Mouse (Mus musculus) lung, postnatal 0 days (tissue): Measurements from ENCODE around the gene Mei4. TPM values are rescaled to one million over a fixed set of nuclear protein-coding genes. Genes with fewer than 3 reads are reported as not detected.

ENCODE experiments used
- ATAC-seq: fragments of 200-750 bp; cut with Nextera tagmentation; 2 replicates; pipeline ENCODE4 v1.8.0; 2017; ENCODE audit warnings: moderate library complexity
- DNase-seq: peaks from one replicate; pipeline ENCODE4 v3.0.0-alpha.2; 2016; ENCODE audit warnings: low spot score
- H3K27ac ChIP-seq: fragments of 300-500 bp; sonication (generic); 2 replicates; pipeline ENCODE4 v1.5.1; 2014; ENCODE audit warnings: antibody characterized with exemption, mild to moderate bottlenecking, low read length, mixed read lengths
- H3K27me3 ChIP-seq: fragments of 300-500 bp; sonication (generic); replicated peaks from 2 replicates; pipeline ENCODE4 v1.6.1; 2014; ENCODE audit warnings: low read length, mixed read lengths; ENCODE audit not compliant: insufficient read depth
- H3K36me3 ChIP-seq: fragments of 300-500 bp; sonication (generic); 2 replicates; pipeline ENCODE4 v1.6.1; 2014; ENCODE audit warnings: low read length, mixed read lengths; ENCODE audit not compliant: insufficient read depth
- H3K4me1 ChIP-seq: fragments of 300-500 bp; sonication (generic); 2 replicates; pipeline ENCODE4 v1.6.1; 2014; ENCODE audit warnings: antibody characterized with exemption, low read depth, low read length, mixed read lengths; ENCODE audit not compliant: insufficient read depth
- H3K4me2 ChIP-seq: fragments of 300-500 bp; sonication (generic); replicated peaks from 2 replicates; pipeline ENCODE4 v1.6.1; 2014; ENCODE audit warnings: low read depth, mild to moderate bottlenecking, low read length, moderate library complexity, mixed read lengths
- H3K4me3 ChIP-seq: fragments of 300-500 bp; sonication (generic); 2 replicates; pipeline ENCODE4 v1.5.1; 2014; ENCODE audit warnings: low read depth, low read length
- H3K9ac ChIP-seq: fragments of 300-500 bp; sonication (generic); replicated peaks from 2 replicates; pipeline ENCODE4 v1.6.1; 2014; ENCODE audit warnings: low read depth, mild to moderate bottlenecking
- H3K9me3 ChIP-seq: fragments of 300-500 bp; sonication (generic); 2 replicates; pipeline ENCODE4 v1.6.1; 2016; ENCODE audit warnings: low read length, mixed read lengths
- CTCF ChIP-seq: IDR thresholded peaks from 2 replicates; pipeline ENCODE4 v1.5.1; 2016; ENCODE audit warnings: antibody characterized with exemption, mild to moderate bottlenecking
- EP300 ChIP-seq: IDR thresholded peaks from 2 replicates; pipeline ENCODE4 v1.6.1; 2016; ENCODE audit warnings: antibody characterized with exemption, mild to moderate bottlenecking, control low read depth
- WGBS: fragments of 180-500 bp; shearing (Covaris S2); extraction: QIAGEN DNeasy Blood & Tissue Kit; methylation state at CpG from one replicate; pipeline ENCODE4 v1.1.7; 2014; 5-methylcytosine and 5-hydroxymethylcytosine counted together
- polyA plus RNA-seq: library from polyadenylated mRNA; unstranded; fragments of >200 nt; fragmentation: Nextera tagmentation; extraction: Ambion mirVana; gene quantifications from 2 replicates; pipeline ENCODE4 v1.2.1, GENCODE M21; 2015

The Mei4 gene
- polyA plus RNA-seq, 1 experiment from 2014 or later: 0.12 TPM

GRCm38 (mm10) chr9:81866032-81866431 is 2.6 kb downstream of the Mei4 start:
- H3K27me3 ChIP-seq: no peaks in the 10 kb centered on the region; the same call in 1 of the 2 replicates
- no peak for ATAC-seq
- H3K9ac ChIP-seq: no peak overlapping the region
- no peak overlapping the region for H3K4me2 ChIP-seq
- no peak for TF ChIP-seq EP300
- no peak for TF ChIP-seq CTCF
- DNase-seq: no peak
- H3K36me3 ChIP-seq: no peaks in the 10 kb centered on the region
- H3K4me1 ChIP-seq: peaks cover 3% of the 10 kb centered on the region; the same call in 1 of the 2 replicates
- H3K9me3 ChIP-seq: no peaks in the 10 kb centered on the region
- no peak overlapping the region for H3K27ac ChIP-seq
- 57% methylated on average over 2 of the region's 2 CpGs for WGBS
- no peak overlapping the region for H3K4me3 ChIP-seq

GRCm38 (mm10) chr9:81921456-81921855 is 58.0 kb downstream of the Mei4 start:
- no peak for ATAC-seq
- H3K27ac ChIP-seq: no peak overlapping the region
- H3K9me3 ChIP-seq: no peaks in the 10 kb centered on the region
- H3K4me3 ChIP-seq: no peak overlapping the region
- 70% methylated on average over 1 of the region's 1 CpGs for WGBS
- H3K4me1 ChIP-seq: no peaks in the 10 kb centered on the region
- TF ChIP-seq CTCF (no peak), EP300 (no peak)
- H3K27me3 ChIP-seq: no peaks in the 10 kb centered on the region
- no peak for DNase-seq
- H3K4me2 ChIP-seq: no peak overlapping the region
- H3K9ac ChIP-seq: no peak overlapping the region
- H3K36me3 ChIP-seq: no peaks in the 10 kb centered on the region

GRCm38 (mm10) chr9:81924744-81925143 is 61.3 kb downstream of the Mei4 start:
- no peak overlapping the region for H3K4me3 ChIP-seq
- DNase-seq: no peak
- no peaks in the 10 kb centered on the region for H3K36me3 ChIP-seq
- H3K4me2 ChIP-seq: no peak overlapping the region
- ATAC-seq: no peak
- no peak overlapping the region for H3K9ac ChIP-seq
- no peaks in the 10 kb centered on the region for H3K4me1 ChIP-seq
- H3K9me3 ChIP-seq: no peaks in the 10 kb centered on the region
- no peak overlapping the region for H3K27ac ChIP-seq
- TF ChIP-seq EP300 (no peak), CTCF (no peak)
- no peaks in the 10 kb centered on the region for H3K27me3 ChIP-seq

- TF ChIP-seq CTCF (no peak), EP300 (no peak)
These were observed 77.1 kb downstream of the Mei4 start for GRCm38 (mm10) chr9:81940533-81940932.

GRCm38 (mm10) chr9:81945624-81946023 is 82.2 kb downstream of the Mei4 start:
- no peak for DNase-seq
- WGBS: 75% methylated on average over 6 of the region's 6 CpGs
- no peak overlapping the region for H3K27ac ChIP-seq
- H3K4me3 ChIP-seq: no peak overlapping the region
- H3K9me3 ChIP-seq: no peaks in the 10 kb centered on the region
- ATAC-seq: no peak
- no peaks in the 10 kb centered on the region for H3K36me3 ChIP-seq
- no peak for TF ChIP-seq CTCF
- no peak for TF ChIP-seq EP300
- no peaks in the 10 kb centered on the region for H3K27me3 ChIP-seq
- no peak overlapping the region for H3K4me2 ChIP-seq
- H3K9ac ChIP-seq: no peak overlapping the region
- H3K4me1 ChIP-seq: no peaks in the 10 kb centered on the region

More at GRCm38 (mm10) chr9:81940533-81940932, 77.1 kb downstream of the Mei4 start:
- Histone ChIP-seq H3K9ac (no peak overlapping the region), H3K9me3 (no peaks in the 10 kb centered on the region), H3K27ac (no peak overlapping the region), H3K4me1 (no peaks in the 10 kb centered on the region), H3K27me3 (no peaks in the 10 kb centered on the region), H3K36me3 (no peaks in the 10 kb centered on the region), H3K4me3 (no peak overlapping the region), H3K4me2 (no peak overlapping the region)
- DNase-seq (no peak), ATAC-seq (no peak)
- WGBS: 63% methylated on average over 4 of the region's 4 CpGs

- no peak for DNase-seq
- H3K4me3 ChIP-seq: no peak overlapping the region
- no peak overlapping the region for H3K27ac ChIP-seq
- no peak for TF ChIP-seq EP300
- no peak for TF ChIP-seq CTCF
- WGBS: 57% methylated on average over 3 of the region's 3 CpGs
- H3K9ac ChIP-seq: no peak overlapping the region
- no peak overlapping the region for H3K4me2 ChIP-seq
- ATAC-seq: no peak
- H3K27me3 ChIP-seq: no peaks in the 10 kb centered on the region
- no peaks in the 10 kb centered on the region for H3K36me3 ChIP-seq
- no peaks in the 10 kb centered on the region for H3K9me3 ChIP-seq
- no peaks in the 10 kb centered on the region for H3K4me1 ChIP-seq
These were observed 93.4 kb downstream of the Mei4 start for GRCm38 (mm10) chr9:81956858-81957257.

- no peak for TF ChIP-seq CTCF
- no peak for TF ChIP-seq EP300
- no peak overlapping the region for H3K4me2 ChIP-seq
- no peak overlapping the region for H3K9ac ChIP-seq
- ATAC-seq (no peak), DNase-seq (no peak)
- no peaks in the 10 kb centered on the region for H3K27me3 ChIP-seq
- 65% methylated on average over 2 of the region's 2 CpGs for WGBS
- H3K36me3 ChIP-seq: no peaks in the 10 kb centered on the region
- no peak overlapping the region for H3K4me3 ChIP-seq
- no peak overlapping the region for H3K27ac ChIP-seq
- no peaks in the 10 kb centered on the region for H3K9me3 ChIP-seq
- no peaks in the 10 kb centered on the region for H3K4me1 ChIP-seq
These were observed 94.4 kb downstream of the Mei4 start for GRCm38 (mm10) chr9:81957842-81958241.
